Mouse (Mus musculus): Measurements from ENCODE around the gene Rpp25.

DNA sequence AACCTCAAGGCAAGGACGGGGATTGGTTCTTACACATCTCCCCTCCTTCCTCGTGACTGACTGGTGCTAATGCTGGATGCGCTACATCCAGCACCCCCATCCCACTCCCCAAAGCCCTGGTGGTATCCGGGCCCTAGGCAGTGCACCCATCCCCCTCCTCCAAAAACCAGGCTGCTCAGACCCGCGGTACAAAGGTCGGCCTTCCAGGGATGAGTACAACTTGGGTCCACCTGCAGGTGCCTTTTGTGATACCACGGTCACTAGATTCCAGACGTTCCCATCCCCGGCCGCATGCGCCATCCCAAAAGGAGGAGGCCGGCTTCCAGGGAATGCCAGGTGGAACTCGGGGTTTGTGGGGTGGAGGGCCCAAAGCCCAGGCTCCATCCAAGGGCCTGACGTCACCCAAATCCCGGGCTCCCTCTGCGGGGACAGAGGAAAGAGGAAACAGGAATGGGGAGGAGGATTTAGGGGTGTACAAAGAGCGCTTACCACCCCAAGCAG lies 36.5 kb upstream of the Rpp25 start:
- TF ChIP-seq CTCF (IDR thresholded peaks at IDR 0.05; ENCODE audit: low read depth) (no peak), EP300 (optimal IDR thresholded peaks at IDR 0.05) (no peak)
